Mouse (Mus musculus): Measurements from ENCODE around the gene Tln2. TPM values are rescaled to one million over a fixed set of nuclear protein-coding genes. Genes with fewer than 3 reads are reported as not detected.
"Not testable (repeated sequence)": the region's sequence is repeated elsewhere in the genome, so short reads cannot be mapped to it uniquely, and the experiment has no call there.

Tln2 gene
- polyA plus RNA-seq, 1 experiment from 2014 or later: 37.9 TPM

DNA sequence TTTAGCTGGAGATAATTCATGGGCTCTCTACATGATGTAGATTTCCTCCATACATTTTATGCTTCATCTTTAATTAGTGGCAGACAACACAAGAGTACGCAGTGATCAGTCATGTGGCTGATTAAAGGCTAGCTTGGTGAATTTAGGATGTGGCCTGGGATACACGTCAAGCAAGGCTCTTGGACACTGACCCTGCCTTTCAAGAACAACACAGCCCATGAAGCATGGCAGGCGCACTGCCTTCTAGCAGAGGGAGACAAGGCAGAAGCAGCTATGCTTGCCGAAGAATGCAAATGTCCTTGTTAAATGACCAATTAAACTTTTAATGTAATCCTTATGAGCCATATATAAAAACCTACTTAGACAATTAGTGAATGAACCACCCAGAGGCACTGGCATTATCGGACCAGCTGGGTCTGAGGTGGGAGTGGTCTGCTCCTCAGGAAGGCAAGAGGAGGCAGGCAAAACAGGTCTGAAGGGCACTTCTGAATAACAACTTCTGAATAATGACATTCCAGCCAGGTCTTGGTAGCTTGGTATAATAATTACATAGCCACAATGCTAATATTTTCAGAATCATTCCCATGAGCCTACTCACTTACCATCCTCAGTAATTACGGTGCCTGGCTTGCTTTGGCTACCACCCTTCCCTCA is 262.1 kb downstream of the Tln2 start:
- peaks cover 5% of the 10 kb centered on the region for H3K36me3 ChIP-seq (ENCODE audit: control insufficient read depth, insufficient read depth, low read length)
- H3K27me3 ChIP-seq (replicated peaks; ENCODE audit: control insufficient read depth, insufficient read depth, low read length): no peaks in the 10 kb centered on the region
- H3K4me3 ChIP-seq (ENCODE audit: low read length): no peak overlapping the region
- no peak overlapping the region for H3K27ac ChIP-seq (ENCODE audit: low read depth, low read length)
- no peak for ATAC-seq
- 73% methylated on average over 6 of the region's 6 CpGs for WGBS
- no peak overlapping the region for H3K4me2 ChIP-seq (ENCODE audit: low read length)
- H3K9ac ChIP-seq (ENCODE audit: low read depth, low read length): no peak overlapping the region
- no peaks in the 10 kb centered on the region for H3K4me1 ChIP-seq (ENCODE audit: control insufficient read depth, insufficient read depth, low read depth, low read length)
- H3K9me3 ChIP-seq (ENCODE audit: control insufficient read depth, low read length): no peaks in the 10 kb centered on the region

GRCm38 (mm10) chr9:67287457-67287856 is 272.0 kb downstream of the Tln2 start:
- no peak for ATAC-seq
- H3K4me1 ChIP-seq (ENCODE audit: control insufficient read depth, insufficient read depth, low read depth, low read length): no peaks in the 10 kb centered on the region
- no peak overlapping the region for H3K4me3 ChIP-seq (ENCODE audit: low read length)
- H3K9ac ChIP-seq (ENCODE audit: low read depth, low read length): no peak overlapping the region
- peaks cover 5% of the 10 kb centered on the region for H3K36me3 ChIP-seq (ENCODE audit: control insufficient read depth, insufficient read depth, low read length)
- H3K27ac ChIP-seq (ENCODE audit: low read depth, low read length): no peak overlapping the region
- no peak overlapping the region for H3K4me2 ChIP-seq (ENCODE audit: low read length)
- H3K9me3 ChIP-seq (ENCODE audit: control insufficient read depth, low read length): no peaks in the 10 kb centered on the region
- 80% methylated on average over 4 of the region's 4 CpGs for WGBS
- no peaks in the 10 kb centered on the region for H3K27me3 ChIP-seq (replicated peaks; ENCODE audit: control insufficient read depth, insufficient read depth, low read length)

GRCm38 (mm10) chr9:67286801-67287200 is 272.7 kb downstream of the Tln2 start:
- no peaks in the 10 kb centered on the region for H3K9me3 ChIP-seq (ENCODE audit: control insufficient read depth, low read length)
- no peaks in the 10 kb centered on the region for H3K27me3 ChIP-seq (replicated peaks; ENCODE audit: control insufficient read depth, insufficient read depth, low read length)
- no peak overlapping the region for H3K4me3 ChIP-seq (ENCODE audit: low read length)
- H3K36me3 ChIP-seq (ENCODE audit: control insufficient read depth, insufficient read depth, low read length): peaks cover 5% of the 10 kb centered on the region
- no peak overlapping the region for H3K27ac ChIP-seq (ENCODE audit: low read depth, low read length)
- ATAC-seq: no peak
- H3K4me2 ChIP-seq (ENCODE audit: low read length): no peak overlapping the region
- 92% methylated on average over 3 of the region's 3 CpGs for WGBS
- H3K9ac ChIP-seq (ENCODE audit: low read depth, low read length): no peak overlapping the region
- H3K4me1 ChIP-seq (ENCODE audit: control insufficient read depth, insufficient read depth, low read depth, low read length): no peaks in the 10 kb centered on the region

GRCm38 (mm10) chr9:67285544-67285943 is 274.0 kb downstream of the Tln2 start:
- Histone ChIP-seq H3K9me3 (ENCODE audit: control insufficient read depth, low read length) (no peaks in the 10 kb centered on the region), H3K4me2 (ENCODE audit: low read length) (no peak overlapping the region), H3K27ac (ENCODE audit: low read depth, low read length) (no peak overlapping the region), H3K27me3 (replicated peaks; ENCODE audit: control insufficient read depth, insufficient read depth, low read length) (no peaks in the 10 kb centered on the region), H3K9ac (ENCODE audit: low read depth, low read length) (no peak overlapping the region), H3K4me3 (ENCODE audit: low read length) (no peak overlapping the region), H3K36me3 (ENCODE audit: control insufficient read depth, insufficient read depth, low read length) (peaks cover 5% of the 10 kb centered on the region), H3K4me1 (ENCODE audit: control insufficient read depth, insufficient read depth, low read depth, low read length) (no peaks in the 10 kb centered on the region)
- ATAC-seq: no peak
- 69% methylated on average over 3 of the region's 3 CpGs for WGBS

GRCm38 (mm10) chr9:67281812-67282211 is 277.7 kb downstream of the Tln2 start:
- Histone ChIP-seq H3K9ac (ENCODE audit: low read depth, low read length) (no peak overlapping the region), H3K4me2 (ENCODE audit: low read length) (no peak overlapping the region), H3K4me1 (ENCODE audit: control insufficient read depth, insufficient read depth, low read depth, low read length) (no peaks in the 10 kb centered on the region), H3K36me3 (ENCODE audit: control insufficient read depth, insufficient read depth, low read length) (0 out of 2 replicates have a peak, but pooled peaks cover 5% of the 10 kb centered on the region), H3K27me3 (replicated peaks; ENCODE audit: control insufficient read depth, insufficient read depth, low read length) (no peaks in the 10 kb centered on the region), H3K27ac (ENCODE audit: low read depth, low read length) (no peak overlapping the region), H3K4me3 (ENCODE audit: low read length) (no peak overlapping the region), H3K9me3 (ENCODE audit: control insufficient read depth, low read length) (no peaks in the 10 kb centered on the region)
- 89% methylated on average over 6 of the region's 6 CpGs for WGBS
- ATAC-seq: no peak

GRCm38 (mm10) chr9:67280311-67280710 is 279.2 kb downstream of the Tln2 start:
- not testable (repeated sequence) for H3K27me3 ChIP-seq (replicated peaks; ENCODE audit: control insufficient read depth, insufficient read depth, low read length); H3K27ac ChIP-seq (ENCODE audit: low read depth, low read length); H3K4me2 ChIP-seq (ENCODE audit: low read length); ATAC-seq; H3K4me1 ChIP-seq (ENCODE audit: control insufficient read depth, insufficient read depth, low read depth, low read length); H3K9ac ChIP-seq (ENCODE audit: low read depth, low read length); H3K4me3 ChIP-seq (ENCODE audit: low read length); H3K9me3 ChIP-seq (ENCODE audit: control insufficient read depth, low read length)
- peaks cover 12% of the 10 kb centered on the region for H3K36me3 ChIP-seq (ENCODE audit: control insufficient read depth, insufficient read depth, low read length)

- Histone ChIP-seq H3K36me3 (ENCODE audit: control insufficient read depth, insufficient read depth, low read length) (peaks cover 12% of the 10 kb centered on the region), H3K9me3 (ENCODE audit: control insufficient read depth, low read length) (no peaks in the 10 kb centered on the region), H3K4me1 (ENCODE audit: control insufficient read depth, insufficient read depth, low read depth, low read length) (no peaks in the 10 kb centered on the region), H3K4me2 (ENCODE audit: low read length) (no peak overlapping the region), H3K27me3 (replicated peaks; ENCODE audit: control insufficient read depth, insufficient read depth, low read length) (no peaks in the 10 kb centered on the region), H3K4me3 (ENCODE audit: low read length) (no peak overlapping the region), H3K27ac (ENCODE audit: low read depth, low read length) (no peak overlapping the region), H3K9ac (ENCODE audit: low read depth, low read length) (no peak overlapping the region)
- WGBS: 94% methylated on average over 6 of the region's 6 CpGs
- no peak for ATAC-seq
These were observed 283.1 kb downstream of the Tln2 start for GRCm38 (mm10) chr9:67276446-67276845.

DNA sequence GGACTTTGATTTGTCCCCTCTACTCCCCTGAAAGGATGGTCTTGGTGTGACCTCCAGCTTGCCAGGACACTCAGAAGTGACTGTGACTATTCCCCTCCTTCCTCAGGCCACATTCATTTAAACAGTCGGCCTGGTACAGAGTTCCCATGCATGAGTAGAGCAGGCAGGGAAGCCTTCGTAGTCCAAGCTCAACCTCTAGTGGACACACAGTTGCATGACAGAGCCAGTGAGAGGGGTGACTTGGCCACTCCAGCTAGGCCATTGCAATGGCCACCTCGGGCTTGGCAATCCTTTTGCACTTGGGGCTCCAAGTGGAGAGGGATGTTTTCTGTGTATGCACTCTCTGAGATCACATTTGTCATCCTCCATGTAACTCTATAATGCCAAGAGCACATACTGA is 285.2 kb downstream of the Tln2 start:
- no peak overlapping the region for H3K27ac ChIP-seq (ENCODE audit: low read depth, low read length)
- no peaks in the 10 kb centered on the region for H3K4me1 ChIP-seq (ENCODE audit: control insufficient read depth, insufficient read depth, low read depth, low read length)
- 59% methylated on average over 3 of the region's 3 CpGs for WGBS
- no peak overlapping the region for H3K9ac ChIP-seq (ENCODE audit: low read depth, low read length)
- no peaks in the 10 kb centered on the region for H3K9me3 ChIP-seq (ENCODE audit: control insufficient read depth, low read length)
- no peaks in the 10 kb centered on the region for H3K27me3 ChIP-seq (replicated peaks; ENCODE audit: control insufficient read depth, insufficient read depth, low read length)
- peaks cover 12% of the 10 kb centered on the region for H3K36me3 ChIP-seq (ENCODE audit: control insufficient read depth, insufficient read depth, low read length)
- H3K4me2 ChIP-seq (ENCODE audit: low read length): no peak overlapping the region
- no peak for ATAC-seq
- no peak overlapping the region for H3K4me3 ChIP-seq (ENCODE audit: low read length)

DNA sequence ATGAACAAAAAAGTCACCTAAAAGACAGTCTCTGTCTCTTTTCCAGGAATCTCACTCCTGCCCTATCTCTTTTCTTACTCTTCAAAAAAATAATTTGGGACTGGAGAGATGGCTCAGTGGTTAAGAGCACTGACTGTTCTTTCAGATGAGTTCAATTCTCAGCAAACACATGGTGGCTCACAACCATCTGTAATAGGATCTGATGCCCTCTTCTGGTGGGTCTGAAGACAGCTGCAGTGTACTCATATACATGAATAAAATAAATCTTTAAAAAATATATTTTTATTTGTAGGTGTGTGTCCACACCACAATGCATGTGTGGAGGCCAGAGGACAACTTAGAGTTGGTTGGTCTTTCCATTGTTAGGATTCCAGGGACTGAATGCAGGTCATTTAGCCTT is 286.1 kb downstream of the Tln2 start:
- Histone ChIP-seq H3K4me1 (ENCODE audit: control insufficient read depth, insufficient read depth, low read depth, low read length) (no peaks in the 10 kb centered on the region), H3K4me3 (ENCODE audit: low read length) (no peak overlapping the region), H3K27ac (ENCODE audit: low read depth, low read length) (no peak overlapping the region), H3K4me2 (ENCODE audit: low read length) (no peak overlapping the region), H3K9ac (ENCODE audit: low read depth, low read length) (no peak overlapping the region), H3K36me3 (ENCODE audit: control insufficient read depth, insufficient read depth, low read length) (peaks cover 12% of the 10 kb centered on the region), H3K27me3 (replicated peaks; ENCODE audit: control insufficient read depth, insufficient read depth, low read length) (no peaks in the 10 kb centered on the region), H3K9me3 (ENCODE audit: control insufficient read depth, low read length) (no peaks in the 10 kb centered on the region)
- no peak for ATAC-seq

GRCm38 (mm10) chr9:67270734-67271133 is 288.8 kb downstream of the Tln2 start:
- Histone ChIP-seq H3K4me3 (ENCODE audit: low read length) (no peak overlapping the region), H3K27me3 (replicated peaks; ENCODE audit: control insufficient read depth, insufficient read depth, low read length) (no peaks in the 10 kb centered on the region), H3K9me3 (ENCODE audit: control insufficient read depth, low read length) (no peaks in the 10 kb centered on the region), H3K36me3 (ENCODE audit: control insufficient read depth, insufficient read depth, low read length) (no peaks in the 10 kb centered on the region; the same call in 1 of the 2 replicates), H3K9ac (ENCODE audit: low read depth, low read length) (no peak overlapping the region), H3K27ac (ENCODE audit: low read depth, low read length) (no peak overlapping the region), H3K4me2 (ENCODE audit: low read length) (no peak overlapping the region), H3K4me1 (ENCODE audit: control insufficient read depth, insufficient read depth, low read depth, low read length) (peaks cover 4% of the 10 kb centered on the region)
- no peak for ATAC-seq
- 68% methylated on average over 7 of the region's 7 CpGs for WGBS
